26 mouse cellular contexts compared by ENCODE assay signal in the genomic region with DNA sequence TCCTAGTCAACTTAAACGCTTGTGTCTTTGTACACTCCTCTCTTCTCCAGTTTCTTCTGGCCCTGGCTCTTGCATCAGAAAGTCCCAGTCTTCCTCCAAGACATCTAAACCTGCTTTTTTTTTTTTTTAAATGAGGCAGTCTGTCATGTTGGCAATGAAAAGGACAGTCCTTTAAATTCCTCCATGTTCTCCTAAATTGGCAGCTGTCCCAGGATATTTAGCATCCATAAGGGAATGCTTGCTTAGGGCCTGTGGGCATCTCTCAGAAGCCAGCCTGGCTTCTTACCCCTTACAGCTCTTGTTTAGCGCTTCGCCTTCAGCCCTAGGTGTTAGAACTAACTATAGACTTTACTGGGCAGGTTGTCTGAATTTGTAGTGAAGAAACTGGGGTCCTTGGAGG.
A peak's percentile ranks its signal among the peaks of the same experiment; 100 is the strongest.
DNase-seq lines count a peak whose midpoint lies in the region; ATAC-seq and TF ChIP-seq lines count a peak whose summit lies in the region.
"Had no signal": no experiment of that assay in that cellular context is flagged by ENCODE, and none has a peak within 500 bp of the region (broad histone marks: within the 10 kb centered on the region; RNA-seq: fewer than 3 reads in every experiment).

No protein-coding gene starts in this region.

- 49% methylated on average over 3 of the region's 3 CpGs for WGBS in forebrain, embryonic 16.5 days
- 87% methylated on average over 3 of the region's 3 CpGs for WGBS in forebrain, embryonic 11.5 days
- WGBS in midbrain, postnatal 0 days, result 65% methylated on average over 3 of the region's 3 CpGs
- WGBS in midbrain, embryonic 14.5 days, result 82% methylated on average over 3 of the region's 3 CpGs
- 72% methylated on average over 3 of the region's 3 CpGs for WGBS in hindbrain, embryonic 14.5 days
- 70% methylated on average over 3 of the region's 3 CpGs for WGBS in neural tube, embryonic 14.5 days

- ATAC-seq in forebrain, embryonic 16.5 days, result peak; percentile 54
- no peak for ATAC-seq in forebrain, embryonic 11.5 days (replicated peaks; ENCODE audit: low FRiP score)
- ATAC-seq in midbrain, postnatal 0 days (ENCODE audit: low FRiP score), result no peak
- no peak for ATAC-seq in midbrain, embryonic 14.5 days (ENCODE audit: low FRiP score, low TSS enrichment)
- ATAC-seq in hindbrain, embryonic 14.5 days (ENCODE audit: low FRiP score), result no peak
- no peak for ATAC-seq in neural tube, embryonic 14.5 days (ENCODE audit: low read depth)
- ATAC-seq: intestine, embryonic 16.5 days; midbrain, embryonic 15.5 days had no signal

- intact Hi-C loops in left cerebral cortex, postnatal 10 days (cut with DNase I), result no loop called here

- no peak overlapping the region for H3K9ac ChIP-seq in forebrain, embryonic 16.5 days (replicated peaks; ENCODE audit: low read depth, low read length)
- H3K9ac ChIP-seq in forebrain, embryonic 11.5 days (ENCODE audit: low read length), result no peak overlapping the region
- H3K9ac ChIP-seq in midbrain, postnatal 0 days (replicated peaks; ENCODE audit: low read length, poor library complexity, severe bottlenecking), result no peak overlapping the region
- H3K9ac ChIP-seq in midbrain, embryonic 14.5 days (replicated peaks; ENCODE audit: low read length), result no peak overlapping the region
- no peak overlapping the region for H3K9ac ChIP-seq in hindbrain, embryonic 14.5 days
- H3K9ac ChIP-seq in neural tube, embryonic 14.5 days (replicated peaks; ENCODE audit: low read depth, low read length), result no peak overlapping the region
- H3K9ac ChIP-seq: liver, embryonic 14.5 days; lung, embryonic 14.5 days; midbrain, embryonic 15.5 days; neural tube, embryonic 12.5 days; stomach, embryonic 15.5 days had no signal

- no peak overlapping the region for H3K4me2 ChIP-seq in forebrain, embryonic 16.5 days (ENCODE audit: low read length)
- H3K4me2 ChIP-seq in forebrain, embryonic 11.5 days (ENCODE audit: low read depth, low read length, severe bottlenecking), result no peak overlapping the region
- no peak overlapping the region for H3K4me2 ChIP-seq in midbrain, postnatal 0 days (ENCODE audit: low read depth, low read length, poor library complexity, severe bottlenecking)
- no peak overlapping the region for H3K4me2 ChIP-seq in midbrain, embryonic 14.5 days (ENCODE audit: low read length)
- no peak overlapping the region for H3K4me2 ChIP-seq in hindbrain, embryonic 14.5 days (replicated peaks)
- H3K4me2 ChIP-seq in neural tube, embryonic 14.5 days (ENCODE audit: low read depth, low read length), result no peak overlapping the region
- H3K4me2 ChIP-seq: lung, embryonic 14.5 days; midbrain, embryonic 15.5 days; neural tube, embryonic 12.5 days; stomach, embryonic 15.5 days had no signal

- DNase-seq in forebrain, embryonic 11.5 days (ENCODE audit: low spot score), result no peak
- peak; percentile 59 for DNase-seq in midbrain, postnatal 0 days (ENCODE audit: low spot score)
- no peak for DNase-seq in midbrain, embryonic 14.5 days
- DNase-seq in hindbrain, embryonic 14.5 days (ENCODE audit: low spot score), result no peak
- DNase-seq in left cerebral cortex, postnatal 10 days (ENCODE audit: extremely low spot score in 1 of 2, low spot score in 2 of 2), result no peak
- DNase-seq in kidney, adult 11 months, result no peak
- DNase-seq: adrenal gland, postnatal 36 days; B cell, adult 2 months; cerebellum, adult 11 months; cerebellum, postnatal 25 days; gastrocnemius, adult 2 months; heart, postnatal 14 days; kidney, adult 9 months; kidney, postnatal 10 days; liver; lung, embryonic 14.5 days; lung, postnatal 14 days; right cerebral cortex, postnatal 25 days; thymus, postnatal 14 days had no signal

- peaks cover 15% of the 10 kb centered on the region for H3K4me1 ChIP-seq in forebrain, embryonic 16.5 days (replicated peaks; ENCODE audit: control insufficient read depth, insufficient read depth, low read length)
- no peaks in the 10 kb centered on the region for H3K4me1 ChIP-seq in forebrain, embryonic 11.5 days (replicated peaks; ENCODE audit: control insufficient read depth, insufficient read depth, low read length)
- H3K4me1 ChIP-seq in midbrain, postnatal 0 days (ENCODE audit: insufficient read depth, low read length), result no peaks in the 10 kb centered on the region
- peaks cover 3% of the 10 kb centered on the region; the same call in 1 of the 2 replicates for H3K4me1 ChIP-seq in midbrain, embryonic 14.5 days (ENCODE audit: control insufficient read depth, insufficient read depth, low read length)
- peaks cover 14% of the 10 kb centered on the region for H3K4me1 ChIP-seq in hindbrain, embryonic 14.5 days (replicated peaks; ENCODE audit: control insufficient read depth, insufficient read depth, low read length)
- H3K4me1 ChIP-seq in neural tube, embryonic 14.5 days (ENCODE audit: control insufficient read depth, insufficient read depth, low read length), result peaks cover 14% of the 10 kb centered on the region
- H3K4me1 ChIP-seq: stomach, embryonic 15.5 days had no signal

- no peak overlapping the region for H3K4me3 ChIP-seq in forebrain, embryonic 16.5 days (replicated peaks; ENCODE audit: low read length)
- H3K4me3 ChIP-seq in forebrain, embryonic 11.5 days (ENCODE audit: low read depth, low read length), result no peak overlapping the region
- no peak overlapping the region for H3K4me3 ChIP-seq in midbrain, postnatal 0 days (ENCODE audit: low read depth, low read length)
- no peak overlapping the region for H3K4me3 ChIP-seq in midbrain, embryonic 14.5 days (replicated peaks; ENCODE audit: low read depth, low read length)
- H3K4me3 ChIP-seq in hindbrain, embryonic 14.5 days (replicated peaks; ENCODE audit: low read length), result no peak overlapping the region
- no peak overlapping the region for H3K4me3 ChIP-seq in neural tube, embryonic 14.5 days (ENCODE audit: low read depth, low read length)
- H3K4me3 ChIP-seq: gastrocnemius, adult 2 months; midbrain, embryonic 15.5 days; neural tube, embryonic 12.5 days; stomach, embryonic 15.5 days had no signal

- peak overlapping the region; percentile 48; the same call in 1 of the 2 replicates for H3K27ac ChIP-seq in forebrain, embryonic 16.5 days (ENCODE audit: low read length)
- H3K27ac ChIP-seq in forebrain, embryonic 11.5 days (ENCODE audit: low read depth, low read length), result no peak overlapping the region
- no peak overlapping the region; the same call in 1 of the 2 replicates for H3K27ac ChIP-seq in midbrain, postnatal 0 days (ENCODE audit: low read depth, low read length)
- no peak overlapping the region for H3K27ac ChIP-seq in midbrain, embryonic 14.5 days (replicated peaks; ENCODE audit: low read depth, low read length)
- peak overlapping the region; percentile 33 for H3K27ac ChIP-seq in hindbrain, embryonic 14.5 days
- peak overlapping the region; percentile 16 for H3K27ac ChIP-seq in neural tube, embryonic 14.5 days (ENCODE audit: low read depth, low read length)
- H3K27ac ChIP-seq: gastrocnemius, adult 2 months; liver, embryonic 14.5 days; midbrain, embryonic 15.5 days; neural tube, embryonic 12.5 days; stomach, embryonic 15.5 days had no signal

- H3K9me3 ChIP-seq in forebrain, embryonic 16.5 days (ENCODE audit: control insufficient read depth, low read length), result no peaks in the 10 kb centered on the region
- H3K9me3 ChIP-seq in forebrain, embryonic 11.5 days (ENCODE audit: control insufficient read depth, low read length), result no peaks in the 10 kb centered on the region
- no peaks in the 10 kb centered on the region for H3K9me3 ChIP-seq in midbrain, postnatal 0 days (ENCODE audit: low read length)
- H3K9me3 ChIP-seq in midbrain, embryonic 14.5 days (ENCODE audit: control insufficient read depth, low read length), result no peaks in the 10 kb centered on the region
- no peaks in the 10 kb centered on the region for H3K9me3 ChIP-seq in hindbrain, embryonic 14.5 days (ENCODE audit: control insufficient read depth, low read length)
- H3K9me3 ChIP-seq in neural tube, embryonic 14.5 days (ENCODE audit: control insufficient read depth, low read length), result no peaks in the 10 kb centered on the region
- H3K9me3 ChIP-seq: midbrain, embryonic 15.5 days; neural tube, embryonic 12.5 days; stomach, embryonic 15.5 days had no signal

- no peaks in the 10 kb centered on the region for H3K27me3 ChIP-seq in forebrain, embryonic 16.5 days (replicated peaks; ENCODE audit: control insufficient read depth, insufficient read depth, low read length)
- no peaks in the 10 kb centered on the region for H3K27me3 ChIP-seq in forebrain, embryonic 11.5 days (ENCODE audit: control insufficient read depth, insufficient read depth, low read length)
- no peaks in the 10 kb centered on the region for H3K27me3 ChIP-seq in midbrain, postnatal 0 days (ENCODE audit: insufficient read depth, low read length)
- H3K27me3 ChIP-seq in midbrain, embryonic 14.5 days (ENCODE audit: control insufficient read depth, insufficient read depth, low read length), result no peaks in the 10 kb centered on the region
- no peaks in the 10 kb centered on the region for H3K27me3 ChIP-seq in hindbrain, embryonic 14.5 days (ENCODE audit: control insufficient read depth, insufficient read depth, low read length)
- no peaks in the 10 kb centered on the region for H3K27me3 ChIP-seq in neural tube, embryonic 14.5 days (ENCODE audit: control insufficient read depth, insufficient read depth, low read length)
- H3K27me3 ChIP-seq: midbrain, embryonic 15.5 days; neural tube, embryonic 12.5 days; stomach, embryonic 15.5 days had no signal

- no peak for TF ChIP-seq CTCF in midbrain, postnatal 0 days (IDR thresholded peaks at IDR 0.05)

- no peaks in the 10 kb centered on the region for H3K36me3 ChIP-seq in forebrain, embryonic 16.5 days (ENCODE audit: control insufficient read depth, insufficient read depth)
- no peaks in the 10 kb centered on the region for H3K36me3 ChIP-seq in forebrain, embryonic 11.5 days (ENCODE audit: control insufficient read depth, insufficient read depth, low read length)
- H3K36me3 ChIP-seq in midbrain, postnatal 0 days (ENCODE audit: insufficient read depth, low read length), result no peaks in the 10 kb centered on the region
- no peaks in the 10 kb centered on the region for H3K36me3 ChIP-seq in midbrain, embryonic 14.5 days (ENCODE audit: control insufficient read depth, insufficient read depth, low read length)
- no peaks in the 10 kb centered on the region for H3K36me3 ChIP-seq in hindbrain, embryonic 14.5 days (replicated peaks; ENCODE audit: control insufficient read depth, insufficient read depth)
- no peaks in the 10 kb centered on the region for H3K36me3 ChIP-seq in neural tube, embryonic 14.5 days (ENCODE audit: control insufficient read depth, insufficient read depth, low read length)
- H3K36me3 ChIP-seq: midbrain, embryonic 15.5 days; neural tube, embryonic 12.5 days; stomach, embryonic 15.5 days had no signal

Comparison
In these comparisons a context has a peak if more than half of its experiments do, and no peak if none do; other contexts are left out.
1. H3K27ac ChIP-seq: peak in forebrain, embryonic 16.5 days (single experiment), hindbrain, embryonic 14.5 days (single experiment) and neural tube, embryonic 14.5 days (single experiment); none in forebrain, embryonic 11.5 days (single experiment), midbrain, postnatal 0 days (single experiment) and midbrain, embryonic 14.5 days (single experiment).